Mouse (Mus musculus) forebrain, embryonic 15.5 days (tissue): ENCODE measurements around the gene Siglecg. TPM values are rescaled to one million over a fixed set of nuclear protein-coding genes. Genes with fewer than 3 reads are reported as not detected.
A peak's percentile ranks its signal among the peaks of the same experiment; 100 is the strongest.

Source experiments
- ATAC-seq: fragments of 200-750 bp; cut with Nextera tagmentation; replicated peaks from 2 replicates; pipeline ENCODE4 v1.8.0; 2017; ENCODE audit warnings: mild to moderate bottlenecking, moderate TSS enrichment, moderate library complexity
- H3K27ac ChIP-seq: fragments of 300-500 bp; sonication (generic); replicated peaks from 2 replicates; pipeline ENCODE4 v1.5.1; 2015; ENCODE audit warnings: mild to moderate bottlenecking, inconsistent platforms
- H3K27me3 ChIP-seq: fragments of 300-500 bp; sonication (generic); 2 replicates; pipeline ENCODE4 v1.6.1; 2015; ENCODE audit warnings: inconsistent platforms
- H3K36me3 ChIP-seq: fragments of 300-500 bp; sonication (generic); 2 replicates; pipeline ENCODE4 v1.6.1; 2015; ENCODE audit warnings: mild to moderate bottlenecking, inconsistent platforms
- H3K4me1 ChIP-seq: fragments of 300-500 bp; sonication (generic); 2 replicates; pipeline ENCODE4 v1.6.1; 2015; ENCODE audit warnings: inconsistent platforms
- H3K4me2 ChIP-seq: fragments of 300-500 bp; sonication (generic); replicated peaks from 2 replicates; pipeline ENCODE4 v1.6.1; 2015; ENCODE audit warnings: mild to moderate bottlenecking, inconsistent platforms
- H3K4me3 ChIP-seq: fragments of 300-500 bp; sonication (generic); 2 replicates; pipeline ENCODE4 v1.5.1; 2015; ENCODE audit warnings: mild to moderate bottlenecking, inconsistent platforms
- H3K9ac ChIP-seq: fragments of 300-500 bp; sonication (generic); replicated peaks from 2 replicates; pipeline ENCODE4 v1.6.1; 2015; ENCODE audit warnings: mild to moderate bottlenecking, inconsistent platforms
- H3K9me3 ChIP-seq: fragments of 300-500 bp; sonication (generic); 2 replicates; pipeline ENCODE4 v1.6.1; 2016; ENCODE audit warnings: inconsistent platforms
- WGBS: fragments of 180-500 bp; shearing (Covaris S2); methylation state at CpG from one replicate; pipeline ENCODE4 v1.1.7; 2015; ENCODE audit warnings: mixed read lengths; 5-methylcytosine and 5-hydroxymethylcytosine counted together
- polyA plus RNA-seq: library from polyadenylated mRNA; unstranded; fragments of >200 nt; fragmentation: Nextera tagmentation; extraction: Ambion mirVana; gene quantifications from 2 replicates; pipeline ENCODE4 v1.2.1, GENCODE M21; 2015

The Siglecg gene
- polyA plus RNA-seq, 1 experiment from 2014 or later, result not detected

GRCm38 (mm10) chr7:43422995-43423617, 15.1 kb downstream of the Siglecg start:
- H3K27ac ChIP-seq, result no peak overlapping the region
- H3K9ac ChIP-seq, result no peak overlapping the region
- H3K27me3 ChIP-seq, result no peaks in the 10 kb centered on the region
- H3K9me3 ChIP-seq, result no peaks in the 10 kb centered on the region
- H3K4me3 ChIP-seq, result no peak overlapping the region
- H3K4me2 ChIP-seq, result no peak overlapping the region; the same call in 1 of the 2 replicates
- 9% methylated on average over 11 of the region's 11 CpGs for WGBS
- H3K36me3 ChIP-seq, result no peaks in the 10 kb centered on the region
- no peaks in the 10 kb centered on the region for H3K4me1 ChIP-seq
- peak; percentile 89 for ATAC-seq

GRCm38 (mm10) chr7:43423991-43424625, 16.1 kb downstream of the Siglecg start:
- 63% methylated on average over 3 of the region's 3 CpGs for WGBS
- H3K4me3 ChIP-seq, result no peak overlapping the region
- no peak overlapping the region for H3K9ac ChIP-seq

DNA sequence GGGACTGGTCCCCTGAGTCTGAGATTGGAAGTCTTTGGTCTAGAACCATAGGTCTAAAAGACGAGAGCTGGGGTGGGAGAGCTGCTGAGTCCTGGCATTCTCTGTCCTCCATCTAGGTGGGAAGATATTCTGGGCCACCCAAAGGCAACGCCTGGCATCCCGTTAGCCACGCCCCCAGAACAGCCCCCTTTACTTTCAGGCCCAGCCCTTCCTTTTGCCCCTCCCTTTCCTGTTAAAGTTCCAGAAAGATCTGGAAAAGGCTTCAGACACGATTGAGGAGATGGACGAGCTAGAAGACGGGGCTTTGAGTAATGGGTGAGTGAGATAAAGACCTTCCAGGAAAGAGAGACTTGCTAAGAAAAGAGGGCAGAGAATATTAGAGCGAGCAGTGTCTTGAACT, 19.4 kb downstream of the Siglecg start, which contains the start of gene Lim2:
TSS of gene Lim2 (plus strand) at position 265 of the 400 bp plus-strand sequence.
- Histone ChIP-seq H3K27ac (no peak within 1 kb of the TSS), H3K4me3 (no peak within 1 kb of the TSS), H3K9me3 (no peaks in the 10 kb centered on the region), H3K27me3 (no peaks in the 10 kb centered on the region), H3K36me3 (no peaks in the 10 kb centered on the region), H3K4me1 (no peaks in the 10 kb centered on the region), H3K9ac (no peak within 1 kb of the TSS), H3K4me2 (no peak within 1 kb of the TSS)
- WGBS, result 89% methylated on average over 8 of the region's 8 CpGs
- no peak for ATAC-seq

More at GRCm38 (mm10) chr7:43423991-43424625, 16.1 kb downstream of the Siglecg start:
- Histone ChIP-seq H3K4me2 (no peak overlapping the region), H3K27ac (no peak overlapping the region), H3K36me3 (no peaks in the 10 kb centered on the region), H3K9me3 (no peaks in the 10 kb centered on the region), H3K4me1 (no peaks in the 10 kb centered on the region), H3K27me3 (no peaks in the 10 kb centered on the region)
- no peak for ATAC-seq

GRCm38 (mm10) chr7:43429500-43429899, 21.5 kb downstream of the Siglecg start:
- 64% methylated on average over 4 of the region's 4 CpGs for WGBS
- no peaks in the 10 kb centered on the region for H3K27me3 ChIP-seq
- no peak overlapping the region for H3K4me2 ChIP-seq
- ATAC-seq, result no peak
- H3K36me3 ChIP-seq, result no peaks in the 10 kb centered on the region
- H3K9ac ChIP-seq, result no peak overlapping the region
- H3K4me1 ChIP-seq, result no peaks in the 10 kb centered on the region
- H3K4me3 ChIP-seq, result no peak overlapping the region
- no peaks in the 10 kb centered on the region for H3K9me3 ChIP-seq
- no peak overlapping the region for H3K27ac ChIP-seq

DNA sequence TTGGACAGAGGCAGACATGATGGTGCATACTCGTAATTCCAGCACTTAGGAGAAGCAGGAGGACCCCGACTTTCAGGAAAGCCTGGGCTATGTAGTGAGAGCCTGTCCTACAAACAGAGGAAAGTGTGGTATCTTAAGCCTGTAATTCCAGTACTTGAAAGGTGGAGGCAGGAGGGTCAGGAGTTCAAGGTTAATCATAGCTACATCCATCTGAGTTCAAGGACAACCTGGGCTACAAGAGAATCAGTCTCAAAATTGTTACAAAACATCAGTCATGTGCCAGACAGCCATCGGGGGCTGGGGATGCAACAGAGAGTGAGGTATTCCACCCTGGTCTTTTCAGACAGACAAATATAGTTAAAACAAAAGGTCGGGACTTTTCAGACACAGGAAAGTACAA, 24.9 kb downstream of the Siglecg start:
- no peak overlapping the region for H3K27ac ChIP-seq
- H3K4me3 ChIP-seq, result no peak overlapping the region
- no peaks in the 10 kb centered on the region for H3K9me3 ChIP-seq
- no peaks in the 10 kb centered on the region for H3K36me3 ChIP-seq
- H3K4me1 ChIP-seq, result no peaks in the 10 kb centered on the region
- no peak for ATAC-seq
- no peaks in the 10 kb centered on the region for H3K27me3 ChIP-seq
- WGBS, result 80% methylated on average over 4 of the region's 4 CpGs
- H3K9ac ChIP-seq, result no peak overlapping the region
- no peak overlapping the region for H3K4me2 ChIP-seq

GRCm38 (mm10) chr7:43434676-43435075, 26.7 kb downstream of the Siglecg start:
- Histone ChIP-seq H3K9me3 (no peaks in the 10 kb centered on the region), H3K4me3 (no peak overlapping the region), H3K4me1 (no peaks in the 10 kb centered on the region), H3K27ac (no peak overlapping the region), H3K4me2 (no peak overlapping the region), H3K36me3 (no peaks in the 10 kb centered on the region), H3K27me3 (no peaks in the 10 kb centered on the region), H3K9ac (no peak overlapping the region)
- no peak for ATAC-seq
- WGBS, result 91% methylated on average over 5 of the region's 5 CpGs

DNA sequence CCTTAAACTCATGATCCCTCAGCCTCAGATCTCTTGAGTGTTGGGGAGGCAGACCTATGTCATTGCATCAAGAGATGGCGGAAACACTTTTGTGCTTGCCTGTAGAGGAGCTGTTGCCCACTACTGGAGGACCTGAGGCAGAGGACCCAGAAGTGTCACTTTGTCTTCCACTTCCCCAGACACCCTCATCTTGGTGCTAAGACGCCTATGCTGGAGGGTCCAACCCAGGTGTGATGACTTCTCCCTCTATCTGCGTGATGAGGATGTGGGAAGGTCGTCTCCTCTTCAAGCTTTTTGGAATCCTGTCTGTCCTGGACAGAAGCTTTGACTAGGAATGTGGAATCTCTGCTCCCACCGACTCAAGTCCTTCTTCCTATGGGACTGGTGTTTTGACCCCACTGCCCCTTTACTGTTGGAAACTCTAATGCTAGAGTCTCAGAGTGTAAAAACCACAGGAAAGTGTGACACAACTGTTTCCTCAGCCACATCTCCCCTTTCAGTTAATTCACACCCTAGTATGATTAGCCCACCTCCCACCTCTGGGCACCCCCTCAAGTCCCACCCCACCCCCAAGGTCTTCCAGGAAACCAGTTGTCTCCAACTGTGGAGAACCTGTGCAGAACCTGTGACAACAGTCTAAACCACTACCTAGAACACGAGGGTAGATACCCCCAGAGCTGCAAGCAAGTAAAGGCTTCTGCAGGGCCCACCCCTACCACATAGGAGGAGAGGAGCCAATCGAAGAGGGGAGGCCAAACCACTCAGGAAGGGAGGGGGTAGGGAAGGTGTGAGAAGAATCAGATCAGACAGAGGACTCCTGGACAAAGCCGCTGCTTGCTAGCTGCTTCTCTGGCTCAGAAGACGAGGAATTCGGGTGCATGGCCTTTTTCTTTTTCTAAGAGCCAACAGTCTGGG, 28.6 kb downstream of the Siglecg start, which contains the start of gene Nkg7:
TSS of gene Nkg7 (plus strand) at position 733 of the 915 bp plus-strand sequence.
- no peak within 1 kb of the TSS for H3K4me3 ChIP-seq
- no peaks in the 10 kb centered on the region for H3K36me3 ChIP-seq
- no peak within 1 kb of the TSS for H3K27ac ChIP-seq
- no peak for ATAC-seq
- no peaks in the 10 kb centered on the region for H3K9me3 ChIP-seq
- 80% methylated on average over 10 of the region's 10 CpGs for WGBS
- H3K27me3 ChIP-seq, result no peaks in the 10 kb centered on the region
- no peak within 1 kb of the TSS for H3K4me2 ChIP-seq
- H3K4me1 ChIP-seq, result no peaks in the 10 kb centered on the region
- no peak within 1 kb of the TSS for H3K9ac ChIP-seq

DNA sequence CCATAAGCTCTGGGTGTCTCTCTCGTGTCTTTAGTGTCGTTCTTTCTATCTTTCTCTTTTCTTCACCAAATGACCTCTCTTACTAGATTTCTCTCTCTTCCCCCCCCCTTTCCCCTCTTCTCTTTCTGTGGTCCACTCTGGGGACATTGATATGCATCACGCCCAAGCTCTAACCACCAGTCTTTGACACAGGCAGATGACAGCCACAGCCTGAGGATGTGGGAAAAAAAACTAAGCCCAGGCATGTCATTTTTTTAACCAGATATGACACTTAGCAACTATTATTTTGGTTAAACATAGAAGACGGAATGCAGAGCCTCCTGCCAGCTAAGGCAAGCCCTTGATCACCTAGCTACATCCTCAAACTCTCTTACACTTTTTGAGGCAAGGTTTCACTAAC, 30.6 kb downstream of the Siglecg start:
- no peak for ATAC-seq
- H3K9ac ChIP-seq, result no peak overlapping the region
- H3K36me3 ChIP-seq, result no peaks in the 10 kb centered on the region
- WGBS, result 86% methylated on average over 4 of the region's 4 CpGs
- H3K27ac ChIP-seq, result no peak overlapping the region
- peaks cover 11% of the 10 kb centered on the region for H3K4me1 ChIP-seq
- no peak overlapping the region for H3K4me3 ChIP-seq
- no peaks in the 10 kb centered on the region for H3K9me3 ChIP-seq
- H3K27me3 ChIP-seq, result no peaks in the 10 kb centered on the region
- no peak overlapping the region for H3K4me2 ChIP-seq

GRCm38 (mm10) chr7:43440482-43440881, 32.5 kb downstream of the Siglecg start, which contains the start of gene Cldnd2:
Gene Cldnd2, plus strand, starts transcription at chr7:43440782.
- Histone ChIP-seq H3K4me1 (peaks cover 23% of the 10 kb centered on the region), H3K4me2 (no peak within 1 kb of the TSS), H3K27me3 (no peaks in the 10 kb centered on the region), H3K36me3 (no peaks in the 10 kb centered on the region), H3K9me3 (no peaks in the 10 kb centered on the region), H3K4me3 (no peak within 1 kb of the TSS), H3K27ac (no peak within 1 kb of the TSS), H3K9ac (no peak within 1 kb of the TSS)
- ATAC-seq, result no peak
- WGBS, result 85% methylated on average over 6 of the region's 6 CpGs

GRCm38 (mm10) chr7:43441071-43441470, 33.1 kb downstream of the Siglecg start:
- H3K27ac ChIP-seq, result no peak overlapping the region
- ATAC-seq, result no peak
- H3K9ac ChIP-seq, result no peak overlapping the region
- H3K36me3 ChIP-seq, result no peaks in the 10 kb centered on the region
- 81% methylated on average over 3 of the region's 3 CpGs for WGBS
- peaks cover 23% of the 10 kb centered on the region for H3K4me1 ChIP-seq
- no peak overlapping the region for H3K4me3 ChIP-seq
- H3K27me3 ChIP-seq, result no peaks in the 10 kb centered on the region
- H3K9me3 ChIP-seq, result no peaks in the 10 kb centered on the region
- no peak overlapping the region for H3K4me2 ChIP-seq

- Histone ChIP-seq H3K27ac (peak overlapping the region; percentile 90), H3K4me1 (peaks cover 23% of the 10 kb centered on the region), H3K9me3 (no peaks in the 10 kb centered on the region), H3K4me3 (peak overlapping the region; percentile 61), H3K4me2 (peak overlapping the region; percentile 79), H3K9ac (peak overlapping the region; percentile 56), H3K27me3 (no peaks in the 10 kb centered on the region), H3K36me3 (no peaks in the 10 kb centered on the region)
- 11% methylated on average over 8 of the region's 9 CpGs for WGBS
- 0 out of 2 replicates have a peak, but pooled peaks have one; percentile 0 for ATAC-seq
Measured at GRCm38 (mm10) chr7:43442684-43443083, 34.7 kb downstream of the Siglecg start.
